Mouse (Mus musculus) kidney, postnatal 4 days (tissue): ENCODE measurements around the gene Son.

ENCODE experiments used
- DNase-seq, 2 experiments: peaks; one replicate each; pipeline ENCODE4 v3.0.0; 2021; ENCODE audit warnings: mixed read lengths in 2 of 2

The Son gene

GRCm38 (mm10) chr16:91688619-91689334, 41.5 kb downstream of the Son start, which contains the start of gene Donson:
TSS of gene Donson (minus strand) at chr16:91688770.
- peak; percentile 97 to 98 for DNase-seq

GRCm38 (mm10) chr16:91689791-91690190, 42.5 kb downstream of the Son start:
- DNase-seq = no peak

DNA sequence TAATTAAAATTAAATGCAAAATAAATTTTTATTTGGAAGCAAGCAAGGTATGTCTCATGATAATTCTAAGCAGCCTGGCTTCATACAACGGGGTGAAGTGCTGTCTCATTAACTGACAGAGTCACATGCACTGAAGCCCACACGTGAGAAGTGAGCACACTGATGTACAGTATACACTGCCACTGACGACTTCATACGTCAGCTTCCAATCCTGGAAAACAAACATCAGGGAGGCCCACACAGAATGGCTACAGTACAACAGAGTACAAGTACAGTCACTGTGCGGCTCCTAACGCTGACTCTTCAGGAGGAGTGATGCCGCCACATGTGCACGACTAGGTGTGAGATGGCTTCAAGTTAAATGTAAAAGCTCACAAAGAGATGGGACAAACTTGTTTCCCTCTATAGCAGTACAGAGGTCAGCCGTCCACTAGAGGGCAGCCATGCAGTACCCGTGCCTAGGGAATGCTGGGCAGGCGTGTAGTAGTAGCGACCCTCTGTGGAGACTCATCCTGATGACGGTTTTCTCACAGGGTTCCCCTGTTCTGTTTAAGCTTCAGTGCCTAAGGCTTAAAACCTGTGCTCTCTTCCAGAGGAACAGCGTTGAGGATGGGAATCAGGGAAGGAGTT, 47.3 kb downstream of the Son start:
- peak; percentile 92 for DNase-seq

GRCm38 (mm10) chr16:91695108-91695755, 47.9 kb downstream of the Son start:
- DNase-seq = no peak

DNA sequence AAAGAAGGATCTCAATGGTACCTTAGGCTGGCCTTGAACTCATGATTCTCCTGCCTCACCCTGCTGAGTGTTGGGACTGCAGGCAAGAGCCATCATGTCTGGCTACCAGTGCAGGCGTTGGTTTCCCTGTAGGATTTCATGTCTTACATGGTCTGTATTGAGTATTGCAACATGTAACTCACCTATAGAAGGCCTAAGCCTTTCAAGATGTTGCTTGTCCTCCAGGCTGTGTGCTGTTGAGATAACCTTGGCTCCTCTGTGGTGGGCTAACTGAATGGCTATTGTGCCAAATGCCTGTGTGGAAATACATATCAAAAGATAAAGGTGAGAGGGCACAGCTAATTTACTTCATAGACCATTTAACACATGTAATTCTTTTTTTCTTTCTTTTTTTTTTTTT, 51.7 kb downstream of the Son start:
- no peak for DNase-seq

GRCm38 (mm10) chr16:91701908-91702307, 54.6 kb downstream of the Son start:
- DNase-seq = peak; percentile 65 to 73

DNA sequence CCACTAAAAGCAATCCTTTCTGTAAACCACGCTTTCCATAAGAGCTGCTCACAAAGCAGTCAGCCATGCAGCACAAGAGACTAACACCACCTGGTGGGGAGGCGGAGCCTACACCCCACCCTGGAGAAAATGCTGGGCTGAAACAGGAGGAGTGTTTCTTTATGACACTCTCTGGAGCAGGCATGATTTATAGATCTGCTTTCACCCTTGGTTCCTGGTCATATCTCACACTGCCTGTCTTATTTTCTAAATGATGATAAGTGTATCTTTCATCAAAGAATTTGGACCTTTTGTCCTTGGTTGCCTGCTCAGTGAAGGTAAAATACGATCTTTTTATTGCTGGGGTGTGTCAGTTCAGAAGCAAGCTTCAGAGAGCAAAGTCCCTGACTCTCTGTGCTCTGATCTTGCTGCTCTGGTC, 55.5 kb downstream of the Son start:
- peak; percentile 40 to 59 for DNase-seq

DNA sequence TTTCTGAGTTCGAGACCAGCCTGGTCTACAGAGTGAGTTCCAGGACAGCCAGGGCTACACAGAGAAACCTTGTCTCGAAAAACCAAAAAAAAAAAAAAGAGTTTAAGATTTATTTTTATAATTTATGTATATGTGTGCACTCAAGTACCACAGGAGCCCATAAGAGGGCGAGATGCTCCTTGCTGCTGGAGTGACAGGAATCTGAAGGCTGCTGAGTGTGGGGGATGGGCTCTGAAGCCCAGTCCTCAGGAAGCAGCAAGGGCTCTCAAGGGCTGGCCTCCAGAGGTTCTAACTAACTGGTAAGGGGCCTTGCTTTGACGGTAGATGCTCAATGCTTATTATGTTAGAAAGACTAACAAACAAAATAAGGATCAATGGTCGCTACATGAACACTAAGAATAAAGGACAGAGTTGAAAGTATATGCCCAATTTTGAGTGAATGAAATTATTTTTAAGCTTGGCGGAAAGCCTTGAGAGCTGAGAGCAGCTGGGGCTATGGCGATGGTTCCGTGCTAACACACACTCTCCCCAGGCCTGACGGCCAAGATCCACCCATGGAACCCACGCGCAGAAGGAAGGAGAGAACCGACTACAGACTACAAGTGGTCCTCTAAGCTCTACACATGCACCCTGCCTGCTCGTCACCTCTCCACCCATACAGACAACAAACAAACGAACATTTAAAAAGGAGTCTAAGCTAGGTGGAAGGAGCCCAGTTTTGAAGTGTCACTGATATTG, 57.5 kb downstream of the Son start:
- peak in 1 of 2 experiments; percentile 32 for DNase-seq

DNA sequence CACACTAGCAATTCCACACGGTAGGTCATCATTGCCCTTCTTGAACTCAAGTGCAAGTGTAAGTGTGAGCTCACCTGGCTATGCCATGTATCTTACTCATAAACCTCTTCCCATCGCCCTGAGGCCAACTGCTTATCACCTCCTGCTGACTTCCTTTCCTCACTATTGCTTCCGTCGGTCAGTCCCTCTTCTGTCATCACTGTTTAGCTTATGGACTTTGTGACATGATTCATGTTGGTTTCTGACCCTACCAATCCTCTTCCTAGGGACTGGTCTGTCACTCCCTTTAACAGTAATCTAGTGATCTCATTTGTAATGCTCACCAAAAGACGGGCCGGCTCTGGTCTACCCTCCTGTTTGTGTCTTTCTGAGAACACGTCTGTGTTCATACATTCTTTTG, 62.9 kb downstream of the Son start:
- DNase-seq = no peak

DNA sequence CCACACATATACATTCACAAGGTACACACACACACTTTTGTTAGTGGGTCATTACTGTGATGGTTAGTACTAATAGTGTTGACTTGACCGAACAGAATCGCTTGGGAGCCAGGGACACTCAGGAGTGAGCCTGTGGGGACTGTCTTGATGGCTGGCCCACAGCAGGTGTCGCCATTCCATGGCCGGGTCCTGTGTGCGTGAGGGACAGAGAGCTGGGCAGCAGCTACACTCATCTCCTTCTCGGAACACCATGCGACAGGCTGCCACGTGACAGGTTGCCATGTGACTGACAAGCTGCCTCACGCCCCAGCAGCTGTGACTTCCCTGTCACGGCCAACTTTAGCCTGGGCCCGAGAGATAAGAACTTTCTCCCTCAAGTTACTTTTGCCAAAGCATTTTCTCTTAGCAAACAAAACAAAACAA, 69.6 kb downstream of the Son start:
- no peak for DNase-seq

- DNase-seq = no peak
These were observed 70.1 kb downstream of the Son start for GRCm38 (mm10) chr16:91717399-91717798.

GRCm38 (mm10) chr16:91724247-91724646, 76.9 kb downstream of the Son start:
- peak; percentile 71 to 76 for DNase-seq

DNA sequence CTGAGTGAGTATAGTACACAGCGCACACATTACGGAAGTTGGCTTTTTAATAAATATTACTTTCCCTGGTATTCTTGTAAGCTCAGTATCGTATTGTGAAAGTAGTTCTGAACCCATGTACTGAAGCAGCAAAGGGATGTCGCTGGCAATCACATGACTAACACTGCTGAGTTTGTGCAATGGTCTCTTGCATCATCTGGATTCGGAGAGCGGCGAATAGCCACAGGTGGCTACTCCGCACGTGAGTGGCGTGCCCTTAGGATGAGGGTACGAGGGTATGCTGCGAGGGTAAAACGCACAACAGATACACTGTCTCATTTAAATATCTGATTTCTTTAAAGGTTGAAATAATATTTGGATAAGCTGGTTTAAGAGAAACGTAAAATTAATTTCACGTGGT, 80.1 kb downstream of the Son start:
- no peak for DNase-seq

- peak; percentile 97 to 98 for DNase-seq
These were observed 81.1 kb downstream of the Son start, which contains the start of gene Cryzl1 for GRCm38 (mm10) chr16:91728123-91729065. TSS of gene Cryzl1 (minus strand) at chr16:91728975.
